Mouse (Mus musculus) liver, embryonic 18 days (tissue): ENCODE results near the gene Abca12. TPM values are rescaled to one million over a fixed set of nuclear protein-coding genes. Genes with fewer than 3 reads are reported as not detected.

ENCODE experiments used
- polyA plus RNA-seq: library from polyadenylated mRNA; depleted of rRNA; stranded (reverse); fragments of >200 nt; gene quantifications from 2 replicates; pipeline ENCODE4 v1.2.3, GENCODE M21; 2012; rRNA removed

The Abca12 gene
- polyA plus RNA-seq: not detected in 2 replicates

GRCm38 (mm10) chr1:71414810-71415209 is at the start of gene Abca12:
Gene Abca12 (minus strand): TSS chr1:71414910.

Other genes starting within 250 kb of the Abca12 start
- 21.6 and 24.2 TPM in 2 replicates for gene Atic, start 142.2 kb upstream of the Abca12 start, polyA plus RNA-seq
- 574 and 885 TPM in 2 replicates for gene Fn1, start 238.3 kb upstream of the Abca12 start, polyA plus RNA-seq